Mouse (Mus musculus): ENCODE measurements around the gene Olfr632.
"Not testable (repeated sequence)": the region's sequence is repeated elsewhere in the genome, so short reads cannot be mapped to it uniquely, and the experiment has no call there.

Olfr632 gene

GRCm38 (mm10) chr7:103934264-103934663, at the start of gene Olfr632:
Gene Olfr632, plus strand, starts transcription at chr7:103934347.
- no peak for DNase-seq

GRCm38 (mm10) chr7:103886152-103886551, 48.0 kb upstream of the Olfr632 start, which contains the start of gene Olfr66:
Gene Olfr66, minus strand, starts transcription at chr7:103886252.
- no peak for DNase-seq

DNA sequence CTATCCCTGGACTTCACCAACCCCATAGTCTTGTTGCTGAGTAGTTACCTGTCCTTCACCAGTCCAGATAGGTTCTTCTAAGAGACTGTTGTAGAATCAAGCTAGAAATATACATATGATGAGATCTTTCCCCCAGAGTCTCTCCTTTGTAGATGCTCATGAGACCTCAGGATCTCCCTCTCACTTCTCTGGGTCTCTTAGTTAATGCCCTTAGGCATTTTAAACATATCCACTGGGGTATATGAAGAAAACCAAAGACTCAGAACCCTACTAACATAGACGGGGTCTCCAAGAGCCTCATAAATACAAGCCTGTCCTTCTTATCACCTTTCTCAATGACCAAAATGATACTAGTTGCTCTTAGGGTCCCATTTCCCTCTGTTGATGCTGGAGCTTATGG, 39.8 kb upstream of the Olfr632 start, which contains the start of gene Olfr64:
Gene Olfr64, minus strand, starts transcription at position 101 of the 400 bp plus-strand sequence.
- DNase-seq, result no peak

DNA sequence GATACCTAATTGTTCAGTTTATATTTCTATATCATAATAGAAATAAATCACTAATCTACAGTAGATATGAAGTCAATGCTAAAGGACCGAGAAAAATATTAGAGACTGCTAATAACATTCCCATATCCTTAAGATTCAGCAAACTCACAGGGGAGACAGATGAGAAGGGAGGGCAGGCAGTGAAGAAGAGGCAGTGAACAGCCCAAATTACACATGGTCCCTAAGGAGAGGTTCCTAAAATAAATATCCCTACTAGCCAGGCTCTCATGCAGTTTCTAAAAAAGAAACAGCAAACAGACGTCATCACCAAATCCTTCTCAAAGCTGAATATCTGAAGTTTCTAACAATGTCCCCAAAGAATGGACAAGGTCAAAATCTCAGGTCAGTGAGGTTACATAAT, 31.0 kb upstream of the Olfr632 start, which contains the start of gene Olfr65:
Gene Olfr65, plus strand, starts transcription at position 301 of the 400 bp plus-strand sequence.
- DNase-seq, result no peak

GRCm38 (mm10) chr7:103910047-103910446, 24.1 kb upstream of the Olfr632 start:
- DNase-seq, result peak; percentile 5

GRCm38 (mm10) chr7:103912969-103913511, 21.1 kb upstream of the Olfr632 start:
- DNase-seq, result no peak

DNA sequence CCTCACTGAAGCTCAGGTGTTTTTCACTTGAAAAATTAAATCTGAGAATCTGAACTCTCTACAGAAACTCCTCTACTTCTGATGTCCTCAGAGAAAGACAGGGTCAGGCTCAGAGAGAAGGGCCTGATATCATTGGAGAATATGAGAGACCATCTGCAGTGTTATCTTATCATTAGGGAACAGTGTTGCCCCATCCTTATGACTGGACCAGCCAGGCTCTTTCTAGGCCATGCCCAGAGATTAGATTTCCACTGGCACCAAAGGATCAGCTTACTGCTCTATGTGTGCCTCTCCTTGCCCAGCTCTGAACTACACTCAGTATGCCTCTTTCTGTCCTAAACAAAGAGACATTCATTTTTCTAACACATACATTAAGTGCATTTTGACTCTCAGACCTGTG, 18.8 kb upstream of the Olfr632 start:
- DNase-seq, result no peak

DNA sequence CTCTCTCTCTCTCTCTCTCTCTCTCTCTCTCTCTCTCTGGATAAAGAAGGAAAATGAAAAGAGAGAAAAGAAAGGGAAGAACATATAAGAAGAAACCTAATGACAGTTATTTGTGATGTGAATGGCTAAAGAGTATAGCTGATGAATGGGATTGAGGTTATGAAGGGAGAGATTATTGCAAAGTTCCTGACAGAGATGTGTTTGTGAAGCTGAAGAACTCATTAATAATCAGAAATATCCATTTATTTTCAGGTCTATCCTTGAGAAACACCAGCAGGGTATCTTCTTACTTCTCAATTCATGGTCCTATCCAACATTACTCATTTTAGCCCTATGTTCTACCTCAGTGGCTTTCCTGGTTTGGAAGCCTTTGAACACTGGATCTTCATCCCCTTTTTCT, 5.6 kb upstream of the Olfr632 start, which contains the start of gene Olfr631:
Gene Olfr631, plus strand, starts transcription at position 301 of the 400 bp plus-strand sequence.
- DNase-seq, result no peak

DNA sequence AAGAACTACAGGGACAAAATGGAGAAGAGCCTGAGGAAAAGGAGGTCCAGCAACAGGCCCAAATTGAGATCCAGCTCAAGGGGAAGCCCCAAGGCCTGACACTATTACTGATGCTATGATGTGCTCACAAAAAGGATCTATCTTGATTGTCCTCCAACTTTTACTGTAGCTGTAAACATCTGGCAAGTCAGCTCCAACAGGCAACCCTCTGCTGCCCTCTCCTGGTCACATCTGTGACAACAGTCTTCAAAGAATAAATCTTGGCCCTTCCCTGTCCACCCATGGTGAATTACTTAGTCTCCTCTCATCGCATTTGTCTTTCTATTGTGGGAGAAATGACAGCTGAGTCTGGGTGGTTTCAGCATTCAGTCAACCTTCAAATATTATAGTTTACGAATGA, 8.6 kb downstream of the Olfr632 start:
- peak; percentile 37 for DNase-seq

GRCm38 (mm10) chr7:103944137-103944536, 10.0 kb downstream of the Olfr632 start, which contains the start of gene Olfr633:
Gene Olfr633, plus strand, starts transcription at chr7:103944437.
- DNase-seq, result no peak

DNA sequence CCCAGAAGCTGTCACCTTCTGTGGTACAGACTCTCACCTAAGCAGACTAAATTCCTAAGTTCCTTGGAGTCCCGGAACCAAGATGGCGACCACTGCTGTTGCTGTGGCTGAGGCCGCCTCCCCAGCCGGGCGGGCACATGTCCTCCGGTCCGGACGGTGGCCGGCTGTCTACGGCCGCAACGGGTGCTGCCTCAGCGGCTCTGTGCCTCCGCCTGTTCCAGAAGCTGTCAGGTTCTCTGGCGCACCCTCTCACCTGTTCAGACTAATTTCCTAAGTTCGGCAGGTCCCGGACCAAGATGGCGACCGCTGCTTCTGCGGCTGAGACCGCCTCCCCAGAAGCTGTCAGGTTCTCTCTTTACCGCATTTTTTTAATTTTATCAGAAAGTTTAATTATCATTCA, 32.7 kb downstream of the Olfr632 start:
- DNase-seq, result not testable (repeated sequence)

GRCm38 (mm10) chr7:103970852-103971251, 36.7 kb downstream of the Olfr632 start, which contains the start of gene Olfr635:
Gene Olfr635, plus strand, starts transcription at chr7:103971152.
- DNase-seq, result no peak

- DNase-seq, result no peak
These were observed 37.6 kb downstream of the Olfr632 start for GRCm38 (mm10) chr7:103971782-103972181.
